Mouse (Mus musculus) liver, embryonic 15.5 days (tissue): ENCODE measurements around the gene Clca2. TPM values are rescaled to one million over a fixed set of nuclear protein-coding genes. Genes with fewer than 3 reads are reported as not detected.
A peak's percentile ranks its signal among the peaks of the same experiment; 100 is the strongest.

Source experiments
- ATAC-seq: fragments of 200-750 bp; cut with Nextera tagmentation; 2 replicates; pipeline ENCODE4 v1.8.0; 2017; ENCODE audit warnings: moderate number of reproducible peaks, mild to moderate bottlenecking, moderate library complexity; ENCODE audit not compliant: insufficient read depth
- H3K27ac ChIP-seq: fragments of 300-500 bp; sonication (generic); replicated peaks from 2 replicates; pipeline ENCODE4 v1.5.1; 2015; ENCODE audit warnings: mild to moderate bottlenecking, inconsistent platforms
- H3K27me3 ChIP-seq: fragments of 300-500 bp; sonication (generic); 2 replicates; pipeline ENCODE4 v1.6.1; 2015; ENCODE audit warnings: mild to moderate bottlenecking, inconsistent platforms
- H3K36me3 ChIP-seq: fragments of 300-500 bp; sonication (generic); replicated peaks from 2 replicates; pipeline ENCODE4 v1.6.1; 2015; ENCODE audit warnings: moderate library complexity, mild to moderate bottlenecking, inconsistent platforms
- H3K4me1 ChIP-seq: fragments of 300-500 bp; sonication (generic); replicated peaks from 2 replicates; pipeline ENCODE4 v1.6.1; 2015; ENCODE audit warnings: inconsistent platforms
- H3K4me2 ChIP-seq: fragments of 300-500 bp; sonication (generic); 2 replicates; pipeline ENCODE4 v1.6.1; 2015; ENCODE audit warnings: moderate library complexity, mild to moderate bottlenecking, inconsistent platforms
- H3K4me3 ChIP-seq: fragments of 300-500 bp; sonication (generic); replicated peaks from 2 replicates; pipeline ENCODE4 v1.5.1; 2015; ENCODE audit warnings: mild to moderate bottlenecking, inconsistent platforms
- H3K9ac ChIP-seq: fragments of 300-500 bp; sonication (generic); 2 replicates; pipeline ENCODE4 v1.6.1; 2015; ENCODE audit warnings: moderate library complexity, mild to moderate bottlenecking, inconsistent platforms
- H3K9me3 ChIP-seq: fragments of 300-500 bp; sonication (generic); replicated peaks from 2 replicates; pipeline ENCODE4 v1.6.1; 2016; ENCODE audit warnings: inconsistent platforms
- WGBS: fragments of 180-500 bp; shearing (Covaris S2); methylation state at CpG from one replicate; pipeline ENCODE4 v1.1.7; 2015; ENCODE audit warnings: mixed read lengths; ENCODE audit not compliant: insufficient replicate concordance; 5-methylcytosine and 5-hydroxymethylcytosine counted together
- polyA plus RNA-seq: library from polyadenylated mRNA; unstranded; fragments of >200 nt; fragmentation: Nextera tagmentation; extraction: Ambion mirVana; gene quantifications from 2 replicates; pipeline ENCODE4 v1.2.1, GENCODE M21; 2015

Clca2 gene
- polyA plus RNA-seq, 1 experiment from 2014 or later, result not detected

DNA sequence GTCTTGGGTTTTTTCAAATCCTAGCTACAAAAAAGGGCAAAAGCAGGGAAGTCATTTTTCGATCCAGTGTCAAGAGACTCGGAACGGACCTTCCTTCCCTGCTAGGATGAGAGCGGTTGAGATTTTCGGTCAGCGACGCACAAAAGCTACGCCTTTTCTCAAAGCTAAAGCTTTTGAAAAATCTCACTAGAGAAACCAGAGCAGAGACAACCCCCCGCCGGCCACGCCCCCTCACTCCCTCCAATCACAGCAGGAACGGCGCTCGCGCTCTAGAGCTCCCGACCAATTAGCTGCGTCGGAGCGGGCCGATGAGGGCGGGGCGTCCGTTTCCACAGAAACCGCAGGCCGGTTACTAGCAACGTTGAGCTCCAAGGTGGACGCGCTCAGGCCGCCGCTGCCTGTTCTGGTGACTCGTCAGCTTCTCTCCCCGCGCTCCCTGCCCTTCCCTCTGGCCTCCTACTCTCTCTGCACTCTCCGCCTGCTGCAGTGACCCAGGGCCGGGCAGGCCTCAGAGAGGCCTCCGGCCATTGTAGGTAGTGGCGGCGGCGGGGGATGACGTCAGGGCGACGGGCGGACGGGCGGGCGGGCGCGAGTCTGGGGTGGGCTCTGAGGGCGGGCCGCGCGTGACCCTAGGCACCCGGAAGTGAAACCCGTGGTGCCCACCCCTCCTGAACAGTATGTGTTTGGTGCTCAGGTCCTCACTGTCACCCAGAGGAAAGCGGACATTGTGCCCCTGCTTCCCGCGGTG lies 19.2 kb upstream of the Clca2 start, which contains the start of gene Odf2l:
TSS of gene Odf2l (plus strand) at position 335 of the 748 bp plus-strand sequence.
- peaks cover 15% of the 10 kb centered on the region for H3K4me1 ChIP-seq
- peak within 1 kb of the TSS; percentile 76 for H3K4me2 ChIP-seq
- peak within 1 kb of the TSS; percentile 91 for H3K27ac ChIP-seq
- peak within 1 kb of the TSS; percentile 66 for H3K9ac ChIP-seq
- under 1% methylated on average over 57 of the region's 57 CpGs for WGBS
- ATAC-seq, result peak; percentile 95
- H3K9me3 ChIP-seq, result no peaks in the 10 kb centered on the region
- no peaks in the 10 kb centered on the region for H3K27me3 ChIP-seq
- H3K36me3 ChIP-seq, result no peaks in the 10 kb centered on the region
- H3K4me3 ChIP-seq, result peak within 1 kb of the TSS; percentile 89

GRCm38 (mm10) chr3:145117637-145118036 lies 18.4 kb upstream of the Clca2 start:
- peak overlapping the region; percentile 76 for H3K4me2 ChIP-seq
- H3K9ac ChIP-seq, result 0 out of 2 replicates have a peak overlapping the region, but pooled peaks have one; percentile 36
- no peak for ATAC-seq
- H3K27ac ChIP-seq, result peak overlapping the region; percentile 91; the same call in 1 of the 2 replicates
- no peaks in the 10 kb centered on the region for H3K27me3 ChIP-seq
- H3K4me3 ChIP-seq, result peak overlapping the region; percentile 89
- H3K9me3 ChIP-seq, result no peaks in the 10 kb centered on the region
- WGBS, result 74% methylated on average over 10 of the region's 10 CpGs
- no peaks in the 10 kb centered on the region for H3K36me3 ChIP-seq
- H3K4me1 ChIP-seq, result peaks cover 15% of the 10 kb centered on the region

GRCm38 (mm10) chr3:145115169-145115568 lies 15.9 kb upstream of the Clca2 start:
- Histone ChIP-seq H3K9me3 (no peaks in the 10 kb centered on the region), H3K9ac (no peak overlapping the region), H3K27me3 (no peaks in the 10 kb centered on the region), H3K36me3 (no peaks in the 10 kb centered on the region), H3K27ac (no peak overlapping the region), H3K4me3 (no peak overlapping the region), H3K4me2 (no peak overlapping the region), H3K4me1 (peaks cover 15% of the 10 kb centered on the region)
- ATAC-seq, result no peak
- 54% methylated on average over 2 of the region's 2 CpGs for WGBS

- ATAC-seq, result no peak
- Histone ChIP-seq H3K9me3 (no peaks in the 10 kb centered on the region), H3K27me3 (no peaks in the 10 kb centered on the region), H3K4me3 (no peak overlapping the region), H3K4me1 (no peaks in the 10 kb centered on the region), H3K4me2 (no peak overlapping the region), H3K9ac (no peak overlapping the region), H3K36me3 (no peaks in the 10 kb centered on the region), H3K27ac (no peak overlapping the region)
- WGBS, result 58% methylated on average over 5 of the region's 5 CpGs
These were observed 6.7 kb upstream of the Clca2 start for GRCm38 (mm10) chr3:145105773-145106504.

DNA sequence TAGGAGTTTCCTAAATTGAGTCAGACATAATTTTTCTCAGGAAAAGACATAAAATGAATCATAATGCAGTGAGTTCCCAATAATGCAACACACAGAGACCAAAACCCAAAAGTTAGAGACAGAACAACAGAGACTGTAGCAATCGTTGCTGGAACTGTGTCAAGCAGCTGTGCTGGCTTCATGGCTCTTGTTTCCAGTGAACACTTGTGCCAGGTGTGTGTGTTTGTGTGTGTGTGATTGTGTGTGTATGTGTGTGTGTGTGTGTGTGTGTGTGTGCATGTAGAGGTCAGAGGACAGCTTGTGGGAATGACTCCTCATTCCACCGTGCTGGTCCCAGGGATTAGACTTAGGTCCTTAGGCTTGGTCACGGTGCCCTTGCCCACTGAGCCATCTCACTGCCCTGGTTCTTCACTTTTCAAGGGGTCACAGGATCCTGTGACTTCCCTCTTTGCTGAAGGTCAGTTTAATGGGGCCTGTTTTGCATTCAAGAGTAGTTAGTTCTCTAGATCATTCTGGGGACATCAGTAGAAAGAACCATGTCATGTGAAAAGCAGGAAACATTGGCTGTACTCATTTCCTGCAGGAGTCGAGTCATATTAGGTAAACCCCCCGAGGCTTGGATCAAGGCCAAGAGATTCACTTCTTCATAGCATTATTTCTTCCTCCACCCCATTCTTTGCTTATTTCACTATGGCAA lies 6.0 kb upstream of the Clca2 start:
- Histone ChIP-seq H3K36me3 (no peaks in the 10 kb centered on the region), H3K4me2 (no peak overlapping the region), H3K9ac (no peak overlapping the region), H3K27me3 (no peaks in the 10 kb centered on the region), H3K9me3 (no peaks in the 10 kb centered on the region), H3K4me1 (no peaks in the 10 kb centered on the region), H3K4me3 (no peak overlapping the region), H3K27ac (no peak overlapping the region)
- 45% methylated on average over 5 of the region's 5 CpGs for WGBS
- no peak for ATAC-seq

DNA sequence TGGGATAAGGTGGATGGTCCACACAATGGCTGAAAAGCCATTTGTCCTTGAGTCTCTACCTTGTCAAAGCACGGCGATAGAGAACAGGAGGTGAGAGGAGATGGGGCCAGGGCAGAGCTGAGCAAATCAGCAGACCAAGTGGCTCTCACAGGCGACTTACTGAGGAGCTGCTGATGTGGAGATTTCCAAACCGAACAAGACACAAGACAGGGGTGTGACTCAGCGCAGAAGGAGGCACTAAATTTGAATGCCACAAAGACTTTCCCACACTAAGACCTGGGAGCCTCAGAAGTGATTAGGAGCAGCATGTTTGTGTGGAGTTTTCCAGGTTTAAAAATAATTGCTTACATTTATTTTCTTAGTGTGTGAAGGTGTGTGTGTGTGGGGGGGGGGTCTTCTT lies 4.5 kb upstream of the Clca2 start:
- no peaks in the 10 kb centered on the region for H3K4me1 ChIP-seq
- ATAC-seq, result no peak
- WGBS, result 32% methylated on average over 5 of the region's 5 CpGs
- H3K9ac ChIP-seq, result no peak overlapping the region
- no peak overlapping the region for H3K4me3 ChIP-seq
- H3K27me3 ChIP-seq, result no peaks in the 10 kb centered on the region
- H3K27ac ChIP-seq, result no peak overlapping the region
- H3K4me2 ChIP-seq, result no peak overlapping the region
- H3K9me3 ChIP-seq, result no peaks in the 10 kb centered on the region
- no peaks in the 10 kb centered on the region for H3K36me3 ChIP-seq

GRCm38 (mm10) chr3:145103321-145103720 lies 4.1 kb upstream of the Clca2 start:
- no peak for ATAC-seq
- Histone ChIP-seq H3K4me2 (no peak overlapping the region), H3K4me3 (no peak overlapping the region), H3K27me3 (no peaks in the 10 kb centered on the region), H3K9me3 (no peaks in the 10 kb centered on the region), H3K9ac (no peak overlapping the region), H3K36me3 (no peaks in the 10 kb centered on the region), H3K27ac (no peak overlapping the region), H3K4me1 (no peaks in the 10 kb centered on the region)
- WGBS, result 60% methylated on average over 2 of the region's 2 CpGs

GRCm38 (mm10) chr3:145101891-145102555 lies 2.8 kb upstream of the Clca2 start:
- H3K36me3 ChIP-seq, result no peaks in the 10 kb centered on the region
- no peaks in the 10 kb centered on the region for H3K27me3 ChIP-seq
- H3K4me2 ChIP-seq, result no peak overlapping the region
- no peaks in the 10 kb centered on the region for H3K9me3 ChIP-seq
- no peak overlapping the region for H3K4me3 ChIP-seq
- no peaks in the 10 kb centered on the region for H3K4me1 ChIP-seq
- 52% methylated on average over 9 of the region's 9 CpGs for WGBS
- H3K9ac ChIP-seq, result no peak overlapping the region
- no peak for ATAC-seq
- no peak overlapping the region for H3K27ac ChIP-seq

DNA sequence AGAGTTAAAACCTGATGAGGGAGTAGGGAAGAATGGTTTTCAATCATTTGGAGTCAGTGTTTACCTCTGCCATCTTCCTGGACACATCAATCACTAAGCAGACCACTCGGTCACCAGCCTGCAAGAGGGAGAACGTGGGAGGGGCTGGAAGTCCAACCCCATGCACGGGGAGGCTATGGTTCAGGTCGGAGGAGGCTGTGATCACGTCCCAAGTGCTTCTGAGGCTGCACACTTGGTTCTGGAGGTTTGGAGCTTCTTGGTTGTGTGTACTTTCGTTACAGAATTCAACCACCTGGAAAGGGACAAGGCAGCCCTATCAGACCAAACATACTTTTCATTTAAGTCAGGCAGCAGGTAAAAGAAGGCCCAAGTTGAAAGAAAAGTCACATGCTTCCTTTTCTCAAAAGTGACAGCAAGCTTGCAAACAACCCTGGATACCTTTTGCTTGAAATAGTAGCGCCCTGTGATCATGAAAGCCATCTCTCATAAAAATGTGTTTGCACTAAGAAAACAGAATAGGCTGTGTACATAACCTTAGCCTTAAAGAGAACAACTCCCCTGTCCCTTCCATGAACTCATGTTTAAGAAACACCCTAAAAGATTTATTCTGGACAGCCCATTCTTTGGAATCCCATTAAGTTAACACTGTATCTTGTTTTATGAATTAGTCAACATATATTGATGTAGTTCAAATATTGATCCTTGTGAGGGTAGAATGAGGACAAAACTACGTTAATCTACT lies 11.2 kb downstream of the Clca2 start:
- H3K4me2 ChIP-seq, result no peak overlapping the region
- WGBS, result 48% methylated on average over 8 of the region's 8 CpGs

DNA sequence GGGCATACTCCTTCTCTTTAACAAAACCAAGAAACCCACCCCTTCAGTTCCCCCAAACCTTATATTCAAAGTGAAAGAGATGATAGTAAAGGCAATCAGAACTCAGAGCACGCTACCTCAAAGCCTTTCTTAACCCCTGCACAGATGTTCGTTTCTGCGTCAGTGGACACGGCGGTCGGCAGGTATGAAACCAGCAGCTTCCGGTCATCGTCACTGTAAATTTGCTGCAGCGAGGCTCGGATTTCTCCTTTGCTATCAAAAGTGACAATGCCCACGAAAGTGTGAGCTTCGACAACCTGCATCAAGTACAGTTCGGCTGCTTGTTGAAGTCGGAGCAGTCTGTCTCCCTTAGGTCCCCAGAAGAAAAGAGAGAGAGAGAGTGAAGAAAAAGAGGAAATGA lies 13.1 kb downstream of the Clca2 start:
- Histone ChIP-seq H3K27ac (no peak overlapping the region), H3K27me3 (no peaks in the 10 kb centered on the region), H3K9me3 (no peaks in the 10 kb centered on the region), H3K36me3 (no peaks in the 10 kb centered on the region), H3K4me2 (no peak overlapping the region), H3K4me1 (no peaks in the 10 kb centered on the region), H3K4me3 (no peak overlapping the region), H3K9ac (no peak overlapping the region)
- WGBS, result 78% methylated on average over 14 of the region's 14 CpGs
- no peak for ATAC-seq

More for the DNA sequence above, 11.2 kb downstream of the Clca2 start:
- no peaks in the 10 kb centered on the region for H3K36me3 ChIP-seq
- no peak overlapping the region for H3K9ac ChIP-seq
- H3K27me3 ChIP-seq, result no peaks in the 10 kb centered on the region
- no peak overlapping the region for H3K27ac ChIP-seq
- H3K4me3 ChIP-seq, result no peak overlapping the region
- no peaks in the 10 kb centered on the region for H3K9me3 ChIP-seq
- ATAC-seq, result no peak
- no peaks in the 10 kb centered on the region for H3K4me1 ChIP-seq
